Mouse (Mus musculus) layer of hippocampus, adult 9-10 months (tissue): ENCODE measurements around the gene F2.

Experiments used
- DNase-seq: peaks from one replicate; pipeline ENCODE4 v3.0.0; 2022; ENCODE audit warnings: low spot score

F2 gene

DNA sequence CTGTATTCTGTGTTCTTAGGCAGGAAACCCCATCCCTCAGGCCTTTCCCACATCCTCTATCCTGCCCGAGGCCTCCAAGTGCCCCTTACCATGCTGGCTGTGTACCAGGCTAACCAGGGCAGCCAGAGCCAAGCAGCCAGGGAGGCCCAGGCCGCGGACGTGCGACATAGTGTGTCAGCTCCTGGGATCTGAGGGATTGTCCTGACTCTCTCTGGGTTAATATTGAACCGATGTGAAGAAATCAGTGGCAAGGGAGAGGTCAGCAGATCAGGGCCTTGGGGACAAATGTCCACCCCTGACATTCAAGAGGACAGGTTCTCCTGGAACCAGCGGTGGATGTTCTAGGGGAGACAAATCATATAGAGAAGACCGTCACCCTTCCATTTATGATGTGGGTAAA, at the start of gene F2:
TSS of gene F2 (minus strand) at position 186 of the 400 bp plus-strand sequence.
- no peak for DNase-seq

DNA sequence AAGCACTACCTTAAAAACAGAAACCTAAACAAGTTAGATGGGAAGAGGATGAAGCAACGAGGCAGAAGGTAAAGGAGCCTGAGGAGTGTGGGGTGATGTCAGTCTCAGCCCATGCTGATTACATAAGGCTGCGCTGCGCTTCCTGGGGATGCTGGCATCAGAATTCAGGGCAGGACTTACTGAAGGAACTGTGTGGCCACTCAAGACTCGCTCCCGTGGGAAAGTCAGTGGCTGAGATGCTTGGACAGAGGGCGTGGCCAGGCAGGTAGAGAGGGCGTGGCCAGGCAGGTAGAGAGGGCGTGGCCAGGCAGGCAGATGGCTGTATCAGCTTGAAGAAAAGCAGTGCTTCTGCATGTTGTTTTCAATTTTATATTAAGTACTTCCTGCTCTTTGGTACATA, 47.7 kb upstream of the F2 start:
- no peak for DNase-seq

- DNase-seq: peak; percentile 44
These were observed 46.6 kb upstream of the F2 start for GRCm38 (mm10) chr2:91682850-91683249.

- no peak for DNase-seq
These were observed 40.7 kb upstream of the F2 start for GRCm38 (mm10) chr2:91676961-91677360.

DNA sequence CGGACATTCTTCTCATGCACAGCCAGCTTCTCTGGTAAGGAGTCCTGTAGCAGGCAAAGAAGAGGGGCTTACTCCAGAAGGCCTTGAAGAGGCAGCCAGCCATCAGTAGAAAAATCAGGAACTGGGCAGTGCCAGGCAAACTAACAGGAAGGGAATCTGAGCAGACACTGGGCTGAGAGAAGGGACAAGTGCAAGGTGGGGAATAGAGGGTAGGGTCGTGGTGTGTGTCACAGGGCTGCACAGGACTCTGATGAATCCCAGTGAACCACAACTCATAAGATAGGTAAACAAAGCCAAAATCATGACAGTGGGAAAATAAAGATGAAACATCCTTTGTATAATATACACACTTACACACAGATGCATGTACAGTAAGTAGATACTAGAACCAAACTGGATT, 40.2 kb upstream of the F2 start:
- DNase-seq: no peak

GRCm38 (mm10) chr2:91674895-91675294, 38.7 kb upstream of the F2 start:
- no peak for DNase-seq

DNA sequence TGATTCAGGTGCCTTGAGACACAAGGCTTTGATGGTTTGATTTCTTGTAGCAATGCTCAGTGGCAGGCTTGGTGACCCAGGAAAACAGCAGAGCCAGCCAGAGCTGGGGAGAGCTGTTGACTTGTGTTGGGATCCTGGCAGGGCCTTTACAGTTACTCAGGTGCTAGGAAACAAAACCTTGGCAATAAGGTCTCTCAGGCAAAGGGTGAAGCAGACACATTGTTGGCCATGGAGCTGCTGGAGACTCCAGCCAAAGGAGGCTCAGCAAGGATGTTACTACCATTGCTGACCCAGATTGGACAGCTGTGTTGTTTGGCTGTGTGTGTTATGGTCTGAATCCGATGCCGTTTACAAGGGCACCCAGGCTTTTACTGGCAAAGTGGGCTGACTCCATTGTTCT, 37.4 kb upstream of the F2 start:
- DNase-seq: no peak

GRCm38 (mm10) chr2:91670038-91670437, 33.8 kb upstream of the F2 start:
- DNase-seq: no peak

GRCm38 (mm10) chr2:91669326-91669725, 33.1 kb upstream of the F2 start:
- DNase-seq: no peak

- DNase-seq: no peak
These were observed 31.5 kb upstream of the F2 start for GRCm38 (mm10) chr2:91667747-91668146.

- DNase-seq: no peak
These were observed 30.2 kb upstream of the F2 start for GRCm38 (mm10) chr2:91666386-91666910.

- no peak for DNase-seq
These were observed 28.6 kb upstream of the F2 start for GRCm38 (mm10) chr2:91664780-91665179.

- DNase-seq: no peak
These were observed 24.8 kb upstream of the F2 start for GRCm38 (mm10) chr2:91660981-91661380.

DNA sequence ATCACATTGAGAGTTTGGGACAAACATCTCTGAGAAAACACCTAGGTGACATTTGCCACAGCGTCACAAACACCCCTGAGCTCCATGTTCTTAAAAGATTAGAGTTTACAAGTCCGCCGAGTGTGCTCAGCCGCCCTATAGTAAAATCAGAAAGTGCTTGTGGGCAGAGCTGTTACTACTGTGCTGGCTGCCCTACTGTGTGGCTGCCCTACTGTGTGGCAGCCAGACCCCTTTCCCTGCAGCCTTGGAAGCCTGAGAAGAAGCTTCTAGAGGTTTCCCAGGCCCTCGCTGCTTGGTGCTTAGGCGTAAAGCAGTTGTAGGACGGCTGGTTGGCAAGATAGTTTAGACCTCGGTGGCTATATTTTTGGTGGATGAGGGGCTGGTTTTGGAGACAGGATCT, 23.4 kb upstream of the F2 start:
- no peak for DNase-seq

GRCm38 (mm10) chr2:91656774-91657173, 20.6 kb upstream of the F2 start:
- no peak for DNase-seq

- DNase-seq: no peak
These were observed 19.6 kb upstream of the F2 start for GRCm38 (mm10) chr2:91655827-91656226.

- DNase-seq: no peak
These were observed 19.2 kb upstream of the F2 start for GRCm38 (mm10) chr2:91655388-91655787.

DNA sequence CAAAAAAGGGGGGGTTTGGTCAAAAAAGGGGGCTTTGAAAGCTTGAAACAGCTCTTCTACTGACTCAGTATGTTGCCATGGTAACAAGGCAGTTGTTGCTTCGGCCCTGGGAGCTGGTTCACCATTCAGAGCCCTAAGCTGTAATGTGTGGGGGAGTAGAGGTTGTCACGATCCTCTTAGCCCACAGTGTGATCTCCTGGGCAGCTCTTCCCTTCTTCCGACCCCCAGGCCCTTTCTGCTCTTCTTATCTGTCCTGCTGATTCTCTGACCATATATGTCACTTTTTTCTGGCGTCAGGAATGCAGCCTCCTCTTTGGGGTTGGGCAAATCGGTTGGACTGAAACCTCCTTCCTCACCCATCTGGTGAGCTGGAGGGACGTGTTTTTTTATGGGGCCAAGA, 16.6 kb upstream of the F2 start:
- no peak for DNase-seq

- DNase-seq: no peak
These were observed 15.4 kb upstream of the F2 start for GRCm38 (mm10) chr2:91651458-91652258.

GRCm38 (mm10) chr2:91650360-91650995, 14.3 kb upstream of the F2 start:
- DNase-seq: no peak

DNA sequence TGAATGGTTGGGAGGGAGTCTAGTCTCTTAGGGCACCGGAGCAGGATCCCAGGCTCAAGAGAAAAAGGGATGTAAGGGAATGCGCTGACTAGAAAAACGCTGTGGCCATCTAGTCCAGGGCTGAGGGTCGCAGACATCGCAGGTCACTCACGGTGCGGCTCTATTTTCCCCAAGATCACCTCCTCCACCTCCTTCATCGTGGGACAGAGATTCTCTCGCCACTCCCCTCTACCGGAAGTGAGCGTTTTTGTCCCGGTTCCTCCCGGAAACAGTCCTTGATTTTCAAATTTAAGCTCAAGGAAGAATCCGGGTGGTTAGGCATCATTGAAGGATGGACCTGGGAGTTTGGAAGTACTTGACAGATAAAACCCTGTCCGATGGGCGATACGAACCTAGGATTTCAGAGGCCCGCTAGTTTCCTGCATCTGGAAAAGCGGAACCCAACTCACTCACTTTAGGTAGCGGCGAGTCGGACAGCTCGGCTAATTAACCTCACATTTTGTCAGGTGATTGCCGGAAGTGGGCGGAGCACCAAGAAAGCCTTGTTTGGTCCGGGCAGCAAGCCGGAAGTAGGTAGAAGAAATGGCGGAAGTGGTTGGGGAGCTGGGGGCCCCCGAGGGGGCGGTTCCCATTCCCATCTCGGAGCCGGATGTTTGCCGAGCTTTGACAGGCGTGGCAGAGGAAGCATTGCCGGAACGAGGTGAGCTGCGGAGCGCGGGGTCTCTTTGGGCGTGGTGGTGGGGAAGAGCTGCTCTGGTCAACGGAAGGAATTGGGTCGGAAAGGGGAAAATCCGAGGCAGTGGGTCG, 13.5 kb upstream of the F2 start, which contains the start of the genes Zfp408 and Arhgap1:
TSS of gene Zfp408 (minus strand) at position 239 of the 807 bp plus-strand sequence.
TSS of gene Arhgap1 (plus strand) at position 308 of the 807 bp plus-strand sequence.
- DNase-seq: peak; percentile 96

GRCm38 (mm10) chr2:91649152-91649551, 12.9 kb upstream of the F2 start:
- no peak for DNase-seq
